Mouse (Mus musculus) CH12.LX (cell line): ENCODE data around the gene Rabgap1l.

ENCODE experiments used
- BHLHE40 ChIP-seq: IDR thresholded peaks from 2 replicates; pipeline ENCODE4 v1.6.1; 2011; ENCODE audit warnings: mild to moderate bottlenecking, low read depth, low read length, improper control_type of control experiment
- CTCF ChIP-seq, 2 experiments: IDR thresholded peaks in 1 of 2; conservative IDR thresholded peaks in 1 of 2; 2 replicates each; pipeline ENCODE4 v1.5.1; 2011 to 2012; ENCODE audit warnings: low read depth in 2 of 2, low read length in 2 of 2, improper control_type of control experiment in 1 of 2, inconsistent platforms in 1 of 2, mild to moderate bottlenecking in 1 of 2, moderate library complexity in 1 of 2
- MAFK ChIP-seq: IDR thresholded peaks from 2 replicates; pipeline ENCODE4 v1.6.1; 2011; ENCODE audit warnings: low read length, improper control_type of control experiment; ENCODE audit not compliant: insufficient replicate concordance
- MAZ ChIP-seq: IDR thresholded peaks from 2 replicates; pipeline ENCODE4 v1.6.1; 2012; ENCODE audit warnings: low read depth, mild to moderate bottlenecking, inconsistent platforms, low read length, improper control_type of control experiment, moderate library complexity
- POLR2AphosphoS2 ChIP-seq: IDR thresholded peaks from 2 replicates; pipeline ENCODE4 v1.6.1; 2011; ENCODE audit warnings: low read depth, low read length, improper control_type of control experiment
- RCOR1 ChIP-seq: conservative IDR thresholded peaks from 2 replicates; pipeline ENCODE4 v1.6.1; 2012; ENCODE audit warnings: low read depth, mild to moderate bottlenecking, inconsistent platforms, low read length, improper control_type of control experiment
- SMC3 ChIP-seq: IDR thresholded peaks from 2 replicates; pipeline ENCODE4 v1.6.1; 2011; ENCODE audit warnings: low read depth, low read length, improper control_type of control experiment
- TBP ChIP-seq: conservative IDR thresholded peaks from 2 replicates; pipeline ENCODE4 v1.6.1; 2011; ENCODE audit warnings: low read depth, low read length, improper control_type of control experiment
- ZC3H11A ChIP-seq: IDR thresholded peaks from 2 replicates; pipeline ENCODE4 v1.6.1; 2012; ENCODE audit warnings: low read depth, mild to moderate bottlenecking, inconsistent platforms, low read length, improper control_type of control experiment

DNA sequence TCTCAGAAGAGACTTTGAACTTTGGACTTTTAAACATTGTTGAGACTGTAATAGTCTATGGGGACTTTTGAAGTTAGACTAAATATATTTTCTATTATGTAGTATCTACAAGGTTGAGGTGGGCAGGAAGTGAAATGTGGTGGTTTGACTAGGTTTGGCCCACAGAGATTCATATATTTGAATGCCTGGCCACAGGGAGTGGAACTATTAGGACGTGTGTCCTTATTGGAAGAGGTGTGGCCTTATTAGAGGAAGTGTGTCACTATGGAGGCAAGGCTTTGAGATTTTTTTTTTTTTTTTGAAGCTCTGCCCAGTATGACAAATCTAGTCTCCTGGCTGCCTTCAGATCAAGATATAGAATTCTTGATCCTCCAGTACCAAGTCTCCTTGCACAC lies 101.8 kb downstream of the Rabgap1l start:
- TF ChIP-seq POLR2AphosphoS2 (no peak), BHLHE40 (no peak), TBP (no peak), RCOR1 (no peak), CTCF (conservative IDR thresholded peaks at IDR 0.05 in 1 of 2, IDR thresholded peaks at IDR 0.05 in 1 of 2; ENCODE audit: low read depth in 2 of 2, low read length in 2 of 2) (no peak), MAZ (no peak), ZC3H11A (no peak), MAFK (no peak), SMC3 (no peak)
